Mouse (Mus musculus) cerebellum, adult 2 months (tissue): Measurements from ENCODE around the gene Pkd1.

Source experiments
- CTCF ChIP-seq: fragments of 200-500 bp; IDR thresholded peaks from 2 replicates; pipeline ENCODE4 v1.5.1; 2011; ENCODE audit warnings: low read depth, mild to moderate bottlenecking, control low read depth, low read length, moderate library complexity, borderline replicate concordance; ENCODE audit not compliant: insufficient read depth
- POLR2A ChIP-seq: fragments of 200-500 bp; IDR thresholded peaks from 2 replicates; pipeline ENCODE4 v1.6.1; 2011; ENCODE audit warnings: low read length, control low read depth, borderline replicate concordance; ENCODE audit not compliant: insufficient read depth

GRCm38 (mm10) chr17:24632167-24632812 lies 82.7 kb downstream of the Pkd1 start, which contains the start of the genes Tsc2 and Nthl1:
- TF ChIP-seq POLR2A, result peak; percentile 92
- no peak for TF ChIP-seq CTCF
